Mouse (Mus musculus) CH12.LX (cell line): ENCODE data around the gene Podn. TPM values are rescaled to one million over a fixed set of nuclear protein-coding genes. Genes with fewer than 3 reads are reported as not detected.

ENCODE experiments used
- DNase-seq: peaks from one replicate; pipeline ENCODE4 v3.0.0-alpha.2; 2013; ENCODE audit errors: extremely low read depth
- H3K27ac ChIP-seq: 2 replicates; pipeline ENCODE4 v1.5.1; 2012; ENCODE audit warnings: low read depth, mild to moderate bottlenecking, control low read depth, moderate library complexity; ENCODE audit not compliant: insufficient read depth
- H3K27me3 ChIP-seq: replicated peaks from 2 replicates; pipeline ENCODE3; 2012; ENCODE audit warnings: inconsistent platforms
- H3K36me3 ChIP-seq, 2 experiments: replicated peaks in 1 of 2; 2 replicates each; pipeline versions ENCODE3 to v1.6.1; 2012; ENCODE audit warnings: inconsistent platforms in 1 of 2, low read length in 1 of 2, mild to moderate bottlenecking in 1 of 2, mixed read lengths in 1 of 2, moderate library complexity in 1 of 2; ENCODE audit not compliant: control insufficient read depth in 1 of 2, insufficient read depth in 1 of 2
- H3K4me1 ChIP-seq, 2 experiments: 2 replicates each; pipeline ENCODE4 v1.6.1; 2012; ENCODE audit warnings: inconsistent platforms in 1 of 2, moderate library complexity in 1 of 2; ENCODE audit not compliant: insufficient read depth in 2 of 2, control insufficient read depth in 1 of 2
- H3K4me2 ChIP-seq: 2 replicates; pipeline ENCODE4 v1.6.1; 2012; ENCODE audit warnings: low read depth, mild to moderate bottlenecking, control low read depth; ENCODE audit not compliant: poor library complexity, insufficient read depth, severe bottlenecking
- H3K4me3 ChIP-seq, 3 experiments: fragments of 150-350 bp in 1 of 3; sonication (generic) in 1 of 3; replicated peaks in 1 of 3; 2 replicates each; pipeline versions ENCODE3 to v1.5.1; 2011 to 2012; ENCODE audit warnings: low read depth in 2 of 3, low read length in 2 of 3, mild to moderate bottlenecking in 2 of 3, moderate library complexity in 2 of 3, control low read depth in 1 of 3, improper control_type of control experiment in 1 of 3, inconsistent platforms in 1 of 3, mixed read lengths in 1 of 3; ENCODE audit not compliant: poor library complexity in 1 of 3
- H3K79me2 ChIP-seq: replicated peaks from 2 replicates; pipeline ENCODE4 v1.6.1; 2012; ENCODE audit warnings: mild to moderate bottlenecking, moderate library complexity; ENCODE audit not compliant: control insufficient read depth, poor library complexity, insufficient read depth, severe bottlenecking; ENCODE audit errors: extremely low read depth
- H3K9ac ChIP-seq: 2 replicates; pipeline ENCODE4 v1.6.1; 2012; ENCODE audit warnings: low read depth, mild to moderate bottlenecking, control low read depth, moderate library complexity; ENCODE audit not compliant: insufficient read depth
- H3K9me3 ChIP-seq: replicated peaks from 2 replicates; pipeline ENCODE3; 2012; ENCODE audit warnings: low read length, inconsistent platforms, mixed read lengths
- BHLHE40 ChIP-seq: IDR thresholded peaks from 2 replicates; pipeline ENCODE4 v1.6.1; 2011; ENCODE audit warnings: mild to moderate bottlenecking, low read depth, low read length, improper control_type of control experiment
- CHD2 ChIP-seq: IDR thresholded peaks from 2 replicates; pipeline ENCODE4 v1.6.1; 2011; ENCODE audit warnings: low read length, improper control_type of control experiment
- CTCF ChIP-seq, 2 experiments: IDR thresholded peaks in 1 of 2; conservative IDR thresholded peaks in 1 of 2; 2 replicates each; pipeline ENCODE4 v1.5.1; 2011 to 2012; ENCODE audit warnings: low read depth in 2 of 2, low read length in 2 of 2, improper control_type of control experiment in 1 of 2, inconsistent platforms in 1 of 2, mild to moderate bottlenecking in 1 of 2, moderate library complexity in 1 of 2
- GABPA ChIP-seq: IDR thresholded peaks from 2 replicates; pipeline ENCODE4 v1.6.1; 2012; ENCODE audit warnings: low read depth, low read length, improper control_type of control experiment, inconsistent platforms; ENCODE audit not compliant: insufficient replicate concordance
- JUN ChIP-seq: IDR thresholded peaks from 2 replicates; pipeline ENCODE4 v1.6.1; 2011; ENCODE audit warnings: low read depth, mild to moderate bottlenecking, low read length, improper control_type of control experiment, moderate library complexity; ENCODE audit not compliant: insufficient read depth
- JUND ChIP-seq: conservative IDR thresholded peaks from 2 replicates; pipeline ENCODE4 v1.6.1; 2011; ENCODE audit warnings: low read depth, low read length, improper control_type of control experiment
- KAT2A ChIP-seq: IDR thresholded peaks from 2 replicates; pipeline ENCODE4 v1.6.1; 2012; ENCODE audit warnings: low read length, improper control_type of control experiment, inconsistent platforms; ENCODE audit not compliant: insufficient replicate concordance
- MAFK ChIP-seq: IDR thresholded peaks from 2 replicates; pipeline ENCODE4 v1.6.1; 2011; ENCODE audit warnings: low read length, improper control_type of control experiment; ENCODE audit not compliant: insufficient replicate concordance
- MXI1 ChIP-seq: IDR thresholded peaks from 2 replicates; pipeline ENCODE4 v1.6.1; 2011; ENCODE audit warnings: mild to moderate bottlenecking, low read depth, low read length, improper control_type of control experiment
- MYC ChIP-seq: IDR thresholded peaks from 2 replicates; pipeline ENCODE4 v1.6.1; 2011; ENCODE audit warnings: low read depth, mild to moderate bottlenecking, improper control_type of control experiment, low read length
- NRF1 ChIP-seq: IDR thresholded peaks from 2 replicates; pipeline ENCODE4 v1.6.1; 2014; ENCODE audit warnings: low read depth, mild to moderate bottlenecking, inconsistent platforms, low read length, improper control_type of control experiment, moderate library complexity
- PAX5 ChIP-seq: IDR thresholded peaks from 2 replicates; pipeline ENCODE4 v1.6.1; 2012; ENCODE audit warnings: low read length, inconsistent platforms, mixed read lengths
- SIN3A ChIP-seq: IDR thresholded peaks from 2 replicates; pipeline ENCODE4 v1.6.1; 2012; ENCODE audit warnings: low read length, improper control_type of control experiment, inconsistent platforms
- SMC3 ChIP-seq: IDR thresholded peaks from 2 replicates; pipeline ENCODE4 v1.6.1; 2011; ENCODE audit warnings: low read depth, low read length, improper control_type of control experiment
- TBP ChIP-seq: conservative IDR thresholded peaks from 2 replicates; pipeline ENCODE4 v1.6.1; 2011; ENCODE audit warnings: low read depth, low read length, improper control_type of control experiment
- UBTF ChIP-seq: IDR thresholded peaks from 2 replicates; pipeline ENCODE4 v1.6.1; 2012; ENCODE audit warnings: low read depth, mild to moderate bottlenecking, inconsistent platforms, low read length, improper control_type of control experiment, moderate library complexity
- ZNF384 ChIP-seq: IDR thresholded peaks from 2 replicates; pipeline ENCODE4 v1.6.1; 2012; ENCODE audit warnings: low read depth, low read length, improper control_type of control experiment, inconsistent platforms
- dilution Hi-C: fragments of 300-500 bp; cut with MboI; formaldehyde crosslinking; loops from 2 replicates; pipeline ENCODE4 v1.14.3; 2020; ENCODE audit warnings: low sequenced_read_pairs; ENCODE audit not compliant: extremely low pct_unique_long_range_greater_than_20kb, extremely low pct_ligation_motif_present
- in situ Hi-C: fragments of 300-500 bp; cut with MboI; formaldehyde crosslinking; loops from 3 replicates; pipeline ENCODE4 v1.14.3; 2019; ENCODE audit warnings: low sequenced_read_pairs, low pct_ligation_motif_present, low pct_unique_long_range_greater_than_20kb, mixed read lengths
- polyA plus RNA-seq: library from polyadenylated mRNA; unstranded; fragments of >175 nt; gene quantifications from 2 replicates; pipeline ENCODE4 v1.2.1, GENCODE M21; 2012; ENCODE audit warnings: low read depth; ENCODE audit not compliant: insufficient read length
- total RNA-seq, 2 experiments: library from RNA; depleted of rRNA; stranded (reverse); fragments of 300-350 nt in 1 of 2; fragments of >200 nt in 1 of 2; gene quantifications; 2 replicates each; pipeline ENCODE4 v1.2.3; 2012 to 2014

The Podn gene
- total and polyA plus RNA-seq, 3 experiments: 0.04 TPM; not detected in 2

DNA sequence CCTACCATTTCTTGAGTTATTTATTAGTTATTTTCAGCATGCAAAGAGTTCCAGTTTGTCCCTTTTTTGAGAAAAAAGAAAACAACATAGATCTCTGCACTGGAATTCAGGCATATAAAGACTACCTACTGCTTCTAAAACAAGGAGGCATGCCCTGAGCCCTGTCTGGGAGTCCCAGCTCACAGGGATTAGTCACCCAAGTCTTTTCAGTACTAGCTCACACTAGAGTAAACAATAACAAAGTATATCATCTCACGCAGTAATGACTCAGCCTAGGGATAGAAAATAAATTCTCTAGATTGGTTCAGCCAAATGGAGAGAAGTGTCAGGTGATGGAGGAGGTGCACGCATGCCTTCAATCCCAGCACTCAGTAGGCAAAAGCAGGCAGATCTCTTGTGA is 14.5 kb upstream of the Podn start:
- H3K79me2 ChIP-seq: no peaks in the 10 kb centered on the region
- H3K9me3 ChIP-seq: no peaks in the 10 kb centered on the region
- H3K4me3 ChIP-seq: no peak overlapping the region
- H3K4me2 ChIP-seq: no peak overlapping the region
- in situ Hi-C loops (no loop called here), dilution Hi-C loops (no loop called here)
- TF ChIP-seq UBTF (no peak), JUND (no peak), PAX5 (no peak), JUN (no peak), CTCF (conservative IDR thresholded peaks at IDR 0.05 in 1 of 2, IDR thresholded peaks at IDR 0.05 in 1 of 2; ENCODE audit: low read depth in 2 of 2, low read length in 2 of 2) (no peak), NRF1 (no peak), MXI1 (no peak), TBP (no peak), BHLHE40 (no peak)
- no peak for DNase-seq
- H3K27ac ChIP-seq: no peak overlapping the region
- H3K4me1 ChIP-seq: peaks cover 0 to 11% of the 10 kb centered on the region in 2 experiments; a peak in 1 of 4 replicates
- no peak overlapping the region for H3K9ac ChIP-seq
- H3K36me3 ChIP-seq: peaks cover 0 to 51% of the 10 kb centered on the region in 2 experiments
- no peaks in the 10 kb centered on the region for H3K27me3 ChIP-seq

DNA sequence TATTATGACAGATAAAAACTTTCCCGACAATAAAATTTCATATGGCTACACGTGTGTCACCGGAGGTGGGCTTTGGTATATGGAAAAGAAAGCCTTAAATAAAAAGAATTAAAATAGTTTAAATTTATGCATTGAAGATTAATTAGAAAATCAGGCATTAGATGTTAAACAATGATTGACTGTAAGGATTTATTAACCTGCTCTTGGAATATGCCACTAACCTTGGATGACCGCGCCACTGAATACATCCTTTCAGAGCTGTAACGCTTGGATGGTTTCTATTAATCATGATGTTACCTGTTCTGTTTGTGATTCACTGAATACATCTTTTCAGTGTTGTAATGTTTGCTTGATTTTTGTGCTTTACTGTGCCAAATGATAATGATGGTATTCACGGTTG is 13.5 kb upstream of the Podn start:
- H3K9ac ChIP-seq: no peak overlapping the region
- dilution Hi-C loops: no loop called here
- peaks cover 0 to 3% of the 10 kb centered on the region in 2 experiments; a peak in 1 of 4 replicates for H3K4me1 ChIP-seq
- in situ Hi-C loops: no loop called here
- no peaks in the 10 kb centered on the region for H3K79me2 ChIP-seq
- no peak overlapping the region for H3K4me3 ChIP-seq
- H3K9me3 ChIP-seq: no peaks in the 10 kb centered on the region
- DNase-seq: no peak
- no peaks in the 10 kb centered on the region for H3K27me3 ChIP-seq
- H3K27ac ChIP-seq: no peak overlapping the region
- peaks cover 0 to 59% of the 10 kb centered on the region in 2 experiments for H3K36me3 ChIP-seq
- H3K4me2 ChIP-seq: no peak overlapping the region
- TF ChIP-seq MXI1: no peak
- no peak for TF ChIP-seq MYC
- no peak for TF ChIP-seq JUND
- no peak for TF ChIP-seq PAX5

DNA sequence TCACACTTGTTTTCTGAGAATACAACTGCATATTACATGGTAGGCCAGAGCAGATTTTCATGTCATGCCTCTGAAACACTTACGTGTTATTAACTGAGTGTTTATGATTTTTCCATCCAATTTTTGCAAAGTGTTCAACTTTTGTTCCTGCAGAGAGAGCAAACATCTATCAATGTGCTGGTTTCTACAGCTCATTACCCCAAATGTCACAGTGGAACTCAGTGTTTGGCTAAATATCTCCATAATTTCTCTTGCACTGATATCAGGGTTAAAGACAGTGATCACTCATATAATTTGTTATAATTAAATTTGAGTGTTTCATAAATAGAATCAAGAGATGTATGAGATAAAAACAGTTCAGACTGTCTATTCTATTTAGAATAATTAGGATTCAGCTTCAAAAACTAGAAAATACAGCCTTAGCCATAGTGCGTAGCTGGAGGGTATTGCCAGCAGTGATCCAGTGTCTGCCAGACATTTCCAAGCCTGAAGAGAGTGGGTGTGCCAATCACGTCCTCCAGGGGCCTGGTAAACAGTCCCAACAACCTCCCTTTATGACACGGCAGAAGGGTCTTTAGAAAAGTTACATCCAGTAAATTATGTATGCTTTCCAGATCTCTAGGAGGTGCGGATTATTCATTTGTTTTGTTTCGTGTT is 3.4 kb downstream of the Podn start:
- Histone ChIP-seq H3K4me2 (no peak overlapping the region), H3K27ac (no peak overlapping the region), H3K9me3 (no peaks in the 10 kb centered on the region), H3K9ac (no peak overlapping the region), H3K36me3 (peaks cover 0 to 43% of the 10 kb centered on the region in 2 experiments), H3K4me3 (no peak overlapping the region), H3K4me1 (no peaks in the 10 kb centered on the region), H3K27me3 (no peaks in the 10 kb centered on the region), H3K79me2 (no peaks in the 10 kb centered on the region)
- dilution Hi-C loops (no loop called here), in situ Hi-C loops (no loop called here)
- TF ChIP-seq KAT2A (no peak), CHD2 (no peak), GABPA (no peak), ZNF384 (no peak), SIN3A (no peak), MAFK (no peak), UBTF (no peak), SMC3 (no peak), PAX5 (no peak), NRF1 (no peak)
- DNase-seq: no peak
